Mouse (Mus musculus): ENCODE results near the gene Plcxd1. TPM values are rescaled to one million over a fixed set of nuclear protein-coding genes. Genes with fewer than 3 reads are reported as not detected.

Gene Plcxd1
- total and polyA plus RNA-seq, 3 experiments, result 0.64 TPM; not detected in 2

GRCm38 (mm10) chr5:110101716-110102347 is 2.1 kb downstream of the Plcxd1 start:
- no peaks in the 10 kb centered on the region for H3K36me3 ChIP-seq (ENCODE audit: control insufficient read depth, insufficient read depth, low read length)
- no peak overlapping the region for H3K27ac ChIP-seq
- 0 out of 2 replicates have a peak overlapping the region, but pooled peaks have one; percentile 1 for H3K9ac ChIP-seq (ENCODE audit: low read depth, low read length)
- peaks cover 2% of the 10 kb centered on the region for H3K4me1 ChIP-seq (ENCODE audit: control insufficient read depth, insufficient read depth, low read length)
- 8% methylated on average over 34 of the region's 34 CpGs for WGBS
- H3K4me3 ChIP-seq, result peak overlapping the region; percentile 30; the same call in 1 of the 2 replicates
- no peaks in the 10 kb centered on the region for H3K79me2 ChIP-seq (replicated peaks; ENCODE audit: control insufficient read depth, insufficient read depth, low read length)
- DNase-seq, result no peak
- intact Hi-C loops (cut with DNase I), result loop anchor here (10.0 kb wide), 1 partner anchor 177 kb away; the partner anchor contains the start of gene Gm15446
- TF ChIP-seq EP300 (IDR thresholded peaks at IDR 0.05; ENCODE audit: insufficient read depth, low read depth, low read length), result no peak
- TF ChIP-seq CTCF (IDR thresholded peaks at IDR 0.05), result no peak
- TF ChIP-seq POLR2A (IDR thresholded peaks at IDR 0.05; ENCODE audit: insufficient read depth, low read depth, low read length), result no peak
- H3K27me3 ChIP-seq (ENCODE audit: control insufficient read depth, insufficient read depth, low read length), result peaks cover 2% of the 10 kb centered on the region; the same call in 1 of the 2 replicates

GRCm38 (mm10) chr5:110102429-110102828 is 2.7 kb downstream of the Plcxd1 start:
- Histone ChIP-seq H3K79me2 (replicated peaks; ENCODE audit: control insufficient read depth, insufficient read depth, low read length) (no peaks in the 10 kb centered on the region), H3K9ac (ENCODE audit: low read depth, low read length) (no peak overlapping the region), H3K27me3 (ENCODE audit: control insufficient read depth, insufficient read depth, low read length) (peaks cover 2% of the 10 kb centered on the region; the same call in 1 of the 2 replicates), H3K36me3 (ENCODE audit: control insufficient read depth, insufficient read depth, low read length) (no peaks in the 10 kb centered on the region), H3K4me3 (no peak overlapping the region), H3K4me1 (ENCODE audit: control insufficient read depth, insufficient read depth, low read length) (peaks cover 2% of the 10 kb centered on the region), H3K27ac (no peak overlapping the region)
- WGBS, result 86% methylated on average over 13 of the region's 13 CpGs
- no peak for DNase-seq
- no peak for TF ChIP-seq CTCF (IDR thresholded peaks at IDR 0.05)
- no peak for TF ChIP-seq POLR2A (IDR thresholded peaks at IDR 0.05; ENCODE audit: insufficient read depth, low read depth, low read length)
- TF ChIP-seq EP300 (IDR thresholded peaks at IDR 0.05; ENCODE audit: insufficient read depth, low read depth, low read length), result no peak
- intact Hi-C loops (cut with DNase I), result loop anchor here (10.0 kb wide), 1 partner anchor 178 kb away; the partner anchor contains the start of gene Gm15446

- Histone ChIP-seq H3K9ac (ENCODE audit: low read depth, low read length) (no peak overlapping the region), H3K27me3 (ENCODE audit: control insufficient read depth, insufficient read depth, low read length) (peaks cover 2% of the 10 kb centered on the region; the same call in 1 of the 2 replicates), H3K36me3 (ENCODE audit: control insufficient read depth, insufficient read depth, low read length) (no peaks in the 10 kb centered on the region), H3K79me2 (replicated peaks; ENCODE audit: control insufficient read depth, insufficient read depth, low read length) (no peaks in the 10 kb centered on the region), H3K4me1 (ENCODE audit: control insufficient read depth, insufficient read depth, low read length) (peaks cover 2% of the 10 kb centered on the region), H3K4me3 (no peak overlapping the region), H3K27ac (no peak overlapping the region)
- DNase-seq, result peak in 1 of 2 experiments; percentile 2
- WGBS, result 89% methylated on average over 19 of the region's 19 CpGs
- TF ChIP-seq CTCF (IDR thresholded peaks at IDR 0.05) (no peak), POLR2A (IDR thresholded peaks at IDR 0.05; ENCODE audit: insufficient read depth, low read depth, low read length) (no peak), EP300 (IDR thresholded peaks at IDR 0.05; ENCODE audit: insufficient read depth, low read depth, low read length) (no peak)
- intact Hi-C loops (cut with DNase I), result loop anchor here (10.0 kb wide), 1 partner anchor 178 kb away; the partner anchor contains the start of gene Gm15446
Measured at GRCm38 (mm10) chr5:110102853-110103625, 3.3 kb downstream of the Plcxd1 start.

GRCm38 (mm10) chr5:110103901-110104615 is 4.3 kb downstream of the Plcxd1 start:
- peaks cover 2% of the 10 kb centered on the region for H3K4me1 ChIP-seq (ENCODE audit: control insufficient read depth, insufficient read depth, low read length)
- H3K27ac ChIP-seq, result no peak overlapping the region
- WGBS, result 94% methylated on average over 27 of the region's 27 CpGs
- no peaks in the 10 kb centered on the region for H3K36me3 ChIP-seq (ENCODE audit: control insufficient read depth, insufficient read depth, low read length)
- H3K79me2 ChIP-seq (replicated peaks; ENCODE audit: control insufficient read depth, insufficient read depth, low read length), result no peaks in the 10 kb centered on the region
- peaks cover 2% of the 10 kb centered on the region; the same call in 1 of the 2 replicates for H3K27me3 ChIP-seq (ENCODE audit: control insufficient read depth, insufficient read depth, low read length)
- no peak overlapping the region for H3K9ac ChIP-seq (ENCODE audit: low read depth, low read length)
- DNase-seq, result peak in 1 of 2 experiments; percentile 5
- intact Hi-C loops (cut with DNase I), result loop anchor here (10.0 kb wide), 1 partner anchor 179 kb away; the partner anchor contains the start of gene Gm15446
- no peak overlapping the region for H3K4me3 ChIP-seq
- TF ChIP-seq EP300 (IDR thresholded peaks at IDR 0.05; ENCODE audit: insufficient read depth, low read depth, low read length) (no peak), CTCF (IDR thresholded peaks at IDR 0.05) (no peak), POLR2A (IDR thresholded peaks at IDR 0.05; ENCODE audit: insufficient read depth, low read depth, low read length) (no peak)

- Histone ChIP-seq H3K79me2 (replicated peaks; ENCODE audit: control insufficient read depth, insufficient read depth, low read length) (no peaks in the 10 kb centered on the region), H3K27me3 (ENCODE audit: control insufficient read depth, insufficient read depth, low read length) (peaks cover 2% of the 10 kb centered on the region; the same call in 1 of the 2 replicates), H3K4me1 (ENCODE audit: control insufficient read depth, insufficient read depth, low read length) (peaks cover 2% of the 10 kb centered on the region), H3K9ac (ENCODE audit: low read depth, low read length) (no peak overlapping the region), H3K4me3 (no peak overlapping the region), H3K27ac (no peak overlapping the region), H3K36me3 (ENCODE audit: control insufficient read depth, insufficient read depth, low read length) (no peaks in the 10 kb centered on the region)
- 95% methylated on average over 36 of the region's 36 CpGs for WGBS
- peak in 1 of 2 experiments; percentile 5 for DNase-seq
- TF ChIP-seq EP300 (IDR thresholded peaks at IDR 0.05; ENCODE audit: insufficient read depth, low read depth, low read length) (no peak), CTCF (IDR thresholded peaks at IDR 0.05) (no peak), POLR2A (IDR thresholded peaks at IDR 0.05; ENCODE audit: insufficient read depth, low read depth, low read length) (no peak)
- intact Hi-C loops (cut with DNase I), result loop anchor here (10.0 kb wide), 1 partner anchor 180 kb away; the partner anchor contains the start of gene Gm15446
Measured at GRCm38 (mm10) chr5:110104616-110105380, 5.0 kb downstream of the Plcxd1 start.

Measured in heart, adult 2 months (tissue).